Mouse (Mus musculus): ENCODE measurements around the gene Ispd. TPM values are rescaled to one million over a fixed set of nuclear protein-coding genes. Genes with fewer than 3 reads are reported as not detected.

Gene Ispd
- polyA plus RNA-seq, 1 experiment from 2014 or later = 7.4 TPM

DNA sequence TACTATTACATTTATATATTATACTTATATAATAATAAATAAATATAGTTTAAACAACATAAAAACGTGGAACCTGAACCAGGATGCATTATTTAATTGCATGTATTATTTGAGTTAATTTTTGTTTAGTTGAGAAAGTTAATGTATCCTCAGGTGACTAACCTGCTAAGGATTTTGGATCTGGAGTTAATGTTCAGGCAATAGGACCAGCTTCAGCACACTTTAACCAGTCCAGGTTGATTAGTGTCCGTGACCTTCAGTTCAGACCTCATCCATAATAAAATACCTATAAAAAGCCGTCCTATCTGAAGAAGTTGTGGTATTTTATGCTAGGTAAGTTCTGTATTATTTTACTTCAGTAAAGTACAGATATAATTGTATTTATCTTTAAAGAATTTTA, 151.3 kb downstream of the Ispd start:
- Histone ChIP-seq H3K27me3 (replicated peaks; ENCODE audit: insufficient read depth, low read length) (no peaks in the 10 kb centered on the region), H3K27ac (ENCODE audit: low read length) (no peak overlapping the region), H3K4me1 (ENCODE audit: insufficient read depth, low read depth, low read length) (no peaks in the 10 kb centered on the region), H3K9ac (replicated peaks; ENCODE audit: low read depth) (no peak overlapping the region), H3K9me3 (ENCODE audit: low read length) (no peaks in the 10 kb centered on the region), H3K4me2 (replicated peaks; ENCODE audit: low read depth, low read length) (no peak overlapping the region), H3K36me3 (ENCODE audit: insufficient read depth, low read length) (no peaks in the 10 kb centered on the region), H3K4me3 (ENCODE audit: low read depth, low read length) (no peak overlapping the region)
- DNase-seq (ENCODE audit: low spot score) = no peak
- WGBS = 83% methylated on average over 3 of the region's 3 CpGs
- ATAC-seq = no peak
- TF ChIP-seq EP300 (IDR thresholded peaks at IDR 0.05) (no peak), CTCF (IDR thresholded peaks at IDR 0.05) (no peak)

DNA sequence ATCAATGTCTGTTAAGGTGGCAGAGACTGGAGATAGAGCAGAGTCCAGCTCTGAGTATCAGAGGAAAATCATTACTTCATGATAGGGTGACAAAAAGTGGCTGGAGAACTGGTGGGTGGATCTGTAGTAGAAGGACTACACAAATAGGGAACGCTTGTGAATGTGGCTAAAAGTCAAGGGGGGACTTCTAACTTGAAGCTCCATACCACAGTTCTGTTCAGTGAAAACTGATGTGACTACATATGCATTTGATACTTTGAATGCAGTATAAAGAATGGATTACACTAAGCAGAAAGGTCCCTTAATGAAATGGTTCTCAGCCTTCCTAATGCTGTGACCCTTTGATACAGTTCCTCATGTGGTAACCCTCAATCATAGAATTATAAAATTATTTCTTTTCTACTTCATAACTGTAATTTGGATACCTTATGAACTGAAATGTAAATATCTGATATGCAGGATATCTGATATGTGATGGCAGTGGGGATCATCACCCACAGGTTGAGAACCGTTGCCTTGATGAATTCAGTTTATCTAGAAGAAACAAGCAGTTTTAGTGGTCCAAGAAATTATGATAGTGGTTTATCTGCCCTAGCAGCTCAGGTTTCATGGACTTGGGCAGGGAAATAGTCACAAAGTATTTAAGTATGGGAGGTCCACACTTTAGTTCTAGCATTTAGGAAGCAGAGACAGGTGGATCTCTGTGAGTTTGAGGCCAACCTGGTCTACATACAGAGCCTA, 152.1 kb downstream of the Ispd start:
- H3K4me2 ChIP-seq (replicated peaks; ENCODE audit: low read depth, low read length) = no peak overlapping the region
- no peaks in the 10 kb centered on the region for H3K36me3 ChIP-seq (ENCODE audit: insufficient read depth, low read length)
- TF ChIP-seq EP300 (IDR thresholded peaks at IDR 0.05) (no peak), CTCF (IDR thresholded peaks at IDR 0.05) (no peak)
- ATAC-seq (no peak), DNase-seq (ENCODE audit: low spot score) (no peak)
- no peak overlapping the region for H3K27ac ChIP-seq (ENCODE audit: low read length)
- H3K27me3 ChIP-seq (replicated peaks; ENCODE audit: insufficient read depth, low read length) = no peaks in the 10 kb centered on the region
- no peaks in the 10 kb centered on the region for H3K4me1 ChIP-seq (ENCODE audit: insufficient read depth, low read depth, low read length)
- 73% methylated on average over 2 of the region's 2 CpGs for WGBS
- H3K9ac ChIP-seq (replicated peaks; ENCODE audit: low read depth) = no peak overlapping the region
- no peaks in the 10 kb centered on the region for H3K9me3 ChIP-seq (ENCODE audit: low read length)
- H3K4me3 ChIP-seq (ENCODE audit: low read depth, low read length) = no peak overlapping the region

DNA sequence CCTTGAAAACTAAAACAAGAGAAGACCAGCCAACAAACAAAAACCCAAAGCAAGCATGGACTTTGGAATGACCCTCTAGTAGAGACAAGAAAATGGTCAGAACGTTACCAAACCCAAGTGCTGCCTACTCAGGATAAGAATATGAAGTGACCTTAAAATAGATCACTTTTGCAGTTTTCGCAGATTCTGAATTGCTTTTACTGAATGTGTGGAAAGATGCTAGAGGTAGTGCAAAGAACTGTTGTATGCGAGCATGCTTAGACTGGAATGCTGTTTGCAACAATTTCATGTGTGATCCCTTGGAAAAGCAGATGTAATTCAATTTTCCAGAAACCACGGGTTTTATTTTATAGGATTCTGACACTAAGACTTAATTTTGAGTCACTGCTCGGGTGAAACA, 153.3 kb downstream of the Ispd start:
- DNase-seq (ENCODE audit: low spot score) (no peak), ATAC-seq (no peak)
- Histone ChIP-seq H3K4me2 (replicated peaks; ENCODE audit: low read depth, low read length) (no peak overlapping the region), H3K36me3 (ENCODE audit: insufficient read depth, low read length) (no peaks in the 10 kb centered on the region), H3K27ac (ENCODE audit: low read length) (no peak overlapping the region), H3K4me3 (ENCODE audit: low read depth, low read length) (no peak overlapping the region), H3K9ac (replicated peaks; ENCODE audit: low read depth) (no peak overlapping the region), H3K27me3 (replicated peaks; ENCODE audit: insufficient read depth, low read length) (no peaks in the 10 kb centered on the region), H3K9me3 (ENCODE audit: low read length) (no peaks in the 10 kb centered on the region), H3K4me1 (ENCODE audit: insufficient read depth, low read depth, low read length) (no peaks in the 10 kb centered on the region)
- 90% methylated on average over 5 of the region's 5 CpGs for WGBS
- TF ChIP-seq EP300 (IDR thresholded peaks at IDR 0.05) = no peak
- no peak for TF ChIP-seq CTCF (IDR thresholded peaks at IDR 0.05)

- H3K4me1 ChIP-seq (ENCODE audit: insufficient read depth, low read depth, low read length) = no peaks in the 10 kb centered on the region
- H3K36me3 ChIP-seq (ENCODE audit: insufficient read depth, low read length) = no peaks in the 10 kb centered on the region
- ATAC-seq (no peak), DNase-seq (ENCODE audit: low spot score) (no peak)
- no peaks in the 10 kb centered on the region for H3K27me3 ChIP-seq (replicated peaks; ENCODE audit: insufficient read depth, low read length)
- H3K4me3 ChIP-seq (ENCODE audit: low read depth, low read length) = no peak overlapping the region
- no peak overlapping the region for H3K9ac ChIP-seq (replicated peaks; ENCODE audit: low read depth)
- H3K9me3 ChIP-seq (ENCODE audit: low read length) = no peaks in the 10 kb centered on the region
- H3K4me2 ChIP-seq (replicated peaks; ENCODE audit: low read depth, low read length) = no peak overlapping the region
- TF ChIP-seq EP300 (IDR thresholded peaks at IDR 0.05) (no peak), CTCF (IDR thresholded peaks at IDR 0.05) (no peak)
- H3K27ac ChIP-seq (ENCODE audit: low read length) = no peak overlapping the region
These were observed 164.1 kb downstream of the Ispd start for GRCm38 (mm10) chr12:36545318-36545717.

GRCm38 (mm10) chr12:36549474-36549873, 168.2 kb downstream of the Ispd start:
- Histone ChIP-seq H3K4me2 (replicated peaks; ENCODE audit: low read depth, low read length) (no peak overlapping the region), H3K36me3 (ENCODE audit: insufficient read depth, low read length) (no peaks in the 10 kb centered on the region), H3K9me3 (ENCODE audit: low read length) (no peaks in the 10 kb centered on the region), H3K27me3 (replicated peaks; ENCODE audit: insufficient read depth, low read length) (no peaks in the 10 kb centered on the region), H3K4me1 (ENCODE audit: insufficient read depth, low read depth, low read length) (no peaks in the 10 kb centered on the region), H3K4me3 (ENCODE audit: low read depth, low read length) (no peak overlapping the region), H3K27ac (ENCODE audit: low read length) (no peak overlapping the region), H3K9ac (replicated peaks; ENCODE audit: low read depth) (no peak overlapping the region)
- TF ChIP-seq CTCF (IDR thresholded peaks at IDR 0.05) (no peak), EP300 (IDR thresholded peaks at IDR 0.05) (peak; percentile 54; the same call in 1 of the 2 replicates)
- DNase-seq (ENCODE audit: low spot score) (peak; percentile 58), ATAC-seq (peak; percentile 70)
- WGBS = 59% methylated on average over 9 of the region's 9 CpGs

DNA sequence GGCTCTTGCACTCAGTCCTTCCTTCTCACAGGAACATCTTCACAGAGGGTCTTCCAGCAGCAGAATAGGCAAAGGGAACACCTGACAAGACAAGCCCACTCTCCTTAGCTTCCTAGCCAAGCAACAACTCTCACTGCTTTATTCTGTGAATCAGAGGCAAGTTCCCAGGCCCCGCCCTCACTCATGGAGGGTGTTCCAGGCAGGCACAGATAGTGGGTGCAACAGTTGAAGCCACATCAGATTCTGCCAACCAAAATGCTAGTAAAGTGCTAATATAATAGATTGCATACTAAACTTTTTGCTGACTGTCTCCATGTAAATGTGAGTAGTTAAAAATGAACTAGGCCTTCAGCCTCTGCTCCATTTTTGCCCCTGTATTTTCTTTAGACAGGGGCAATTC, 173.4 kb downstream of the Ispd start:
- no peak overlapping the region for H3K4me2 ChIP-seq (replicated peaks; ENCODE audit: low read depth, low read length)
- no peak for DNase-seq (ENCODE audit: low spot score)
- H3K4me1 ChIP-seq (ENCODE audit: insufficient read depth, low read depth, low read length) = no peaks in the 10 kb centered on the region
- WGBS = 100% methylated on average over 1 of the region's 1 CpGs
- H3K36me3 ChIP-seq (ENCODE audit: insufficient read depth, low read length) = no peaks in the 10 kb centered on the region
- ATAC-seq = no peak
- TF ChIP-seq EP300 (IDR thresholded peaks at IDR 0.05) (no peak), CTCF (IDR thresholded peaks at IDR 0.05) (no peak)
- no peaks in the 10 kb centered on the region for H3K9me3 ChIP-seq (ENCODE audit: low read length)
- H3K9ac ChIP-seq (replicated peaks; ENCODE audit: low read depth) = no peak overlapping the region
- no peaks in the 10 kb centered on the region for H3K27me3 ChIP-seq (replicated peaks; ENCODE audit: insufficient read depth, low read length)
- no peak overlapping the region for H3K27ac ChIP-seq (ENCODE audit: low read length)
- no peak overlapping the region for H3K4me3 ChIP-seq (ENCODE audit: low read depth, low read length)

Measured in lung, postnatal 0 days (tissue).